ENCODE assay signal across 23 mouse cellular contexts in the genomic region with DNA sequence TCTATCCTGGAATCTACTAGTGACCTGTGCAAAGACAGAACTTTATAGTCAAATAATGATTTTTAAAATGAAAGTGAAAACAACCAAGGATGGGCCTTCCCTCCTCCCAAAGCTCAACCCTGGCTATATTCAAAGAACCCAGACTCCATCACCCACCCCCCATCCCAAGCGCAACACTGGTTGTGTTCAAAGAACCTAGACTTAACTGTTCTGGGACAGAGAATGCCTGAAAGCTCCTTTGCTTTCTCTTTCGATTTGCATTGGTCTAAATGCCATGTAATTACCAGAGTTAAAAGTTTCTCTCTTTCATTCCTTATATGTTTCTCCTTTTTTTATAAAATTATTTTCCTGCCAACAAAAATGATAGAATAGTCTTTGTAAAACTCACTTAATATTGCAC.
"Had no signal": no experiment of that assay in that cellular context is flagged by ENCODE, and none has a peak within 500 bp of the region (broad histone marks: within the 10 kb centered on the region; RNA-seq: fewer than 3 reads in every experiment).

No protein-coding gene starts in this region.

- H3K27me3 ChIP-seq: kidney, embryonic 15.5 days; megakaryocyte, embryonic 14.5 days; midbrain, embryonic 13.5 days; neural tube, embryonic 13.5 days had no signal

- H3K27ac ChIP-seq: kidney, embryonic 15.5 days; left cerebral cortex, adult 2 months; liver, embryonic 14.5 days; macrophage; midbrain, embryonic 10.5 days; midbrain, embryonic 13.5 days; neural tube, embryonic 13.5 days had no signal

- H3K36me3 ChIP-seq: kidney, embryonic 15.5 days; midbrain, embryonic 10.5 days; midbrain, embryonic 13.5 days; neural tube, embryonic 13.5 days had no signal

- DNase-seq: kidney, adult 2 months; kidney, postnatal 10 days; kidney, postnatal 36 days; layer of hippocampus, postnatal 36 days; liver, postnatal 0 days; lung, embryonic 14.5 days; retina, postnatal 1 day; right cerebral cortex, postnatal 25 days; spleen, adult 18-20 months; thymus, adult 18-20 months; thymus, postnatal 14 days; thymus, postnatal 4 days had no signal

- ATAC-seq: liver, postnatal 0 days; lung, postnatal 0 days; midbrain, embryonic 13.5 days; midbrain, embryonic 16.5 days had no signal

- H3K4me1 ChIP-seq: kidney, embryonic 15.5 days; midbrain, embryonic 10.5 days; midbrain, embryonic 13.5 days had no signal

- H3K4me3 ChIP-seq: kidney, embryonic 15.5 days; left cerebral cortex, adult 2 months; megakaryocyte, embryonic 14.5 days; midbrain, embryonic 10.5 days; midbrain, embryonic 13.5 days; myocyte; neural tube, embryonic 13.5 days had no signal
